Mouse (Mus musculus) lung, postnatal 25 days (tissue): ENCODE data around the gene Epb41l3.
"Not testable (repeated sequence)": the region's sequence is repeated elsewhere in the genome, so short reads cannot be mapped to it uniquely, and the experiment has no call there.

Experiments
- DNase-seq: peaks from one replicate; pipeline ENCODE4 v3.0.0; 2022; ENCODE audit warnings: low spot score

The Epb41l3 gene

DNA sequence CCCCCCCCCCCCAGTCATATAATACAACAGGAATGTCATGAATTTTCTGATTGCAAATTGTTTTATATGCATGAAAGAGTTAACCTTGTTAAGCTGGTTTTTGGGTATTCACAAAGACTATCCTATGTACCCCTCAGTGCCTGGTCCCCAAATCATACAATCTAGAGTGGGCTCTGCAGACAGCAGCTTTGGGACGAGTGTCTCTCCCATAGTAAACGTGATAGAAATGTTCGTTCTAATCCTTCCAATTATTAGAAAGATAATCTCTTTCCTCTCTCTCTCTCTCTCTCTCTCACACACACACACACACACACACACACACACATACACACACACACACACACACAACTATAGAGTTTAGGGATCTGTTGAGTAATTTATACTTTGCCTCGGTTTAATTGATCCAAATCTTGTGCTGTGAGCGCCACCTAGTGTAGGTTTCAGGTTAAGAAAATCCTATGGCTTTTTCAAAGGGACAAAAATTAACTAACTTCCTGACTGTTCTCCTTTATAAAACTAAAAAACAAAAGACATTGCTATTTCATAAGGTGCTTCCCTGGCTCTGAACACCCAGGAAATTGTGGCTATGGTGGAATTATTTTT, 30.4 kb downstream of the Epb41l3 start:
- DNase-seq: peak; percentile 45

DNA sequence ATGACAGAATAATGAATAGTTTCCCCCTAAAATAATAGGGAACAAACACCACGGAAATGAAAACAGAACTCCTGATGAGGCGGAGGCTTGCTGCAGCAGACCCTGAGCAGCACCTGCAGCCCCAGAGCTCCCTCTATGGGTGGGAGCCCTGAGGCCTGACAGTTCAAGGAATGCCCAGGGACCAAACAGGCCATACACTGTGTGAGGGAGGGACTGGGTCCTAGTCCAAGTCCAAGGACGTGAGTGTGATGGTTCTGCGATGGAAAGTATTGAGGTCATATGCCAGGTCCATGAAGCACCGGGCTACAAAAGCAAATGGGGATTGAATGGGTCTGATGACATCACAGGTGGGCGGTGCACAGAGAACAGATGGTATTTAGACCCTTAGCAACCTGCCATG, 33.7 kb downstream of the Epb41l3 start:
- no peak for DNase-seq

DNA sequence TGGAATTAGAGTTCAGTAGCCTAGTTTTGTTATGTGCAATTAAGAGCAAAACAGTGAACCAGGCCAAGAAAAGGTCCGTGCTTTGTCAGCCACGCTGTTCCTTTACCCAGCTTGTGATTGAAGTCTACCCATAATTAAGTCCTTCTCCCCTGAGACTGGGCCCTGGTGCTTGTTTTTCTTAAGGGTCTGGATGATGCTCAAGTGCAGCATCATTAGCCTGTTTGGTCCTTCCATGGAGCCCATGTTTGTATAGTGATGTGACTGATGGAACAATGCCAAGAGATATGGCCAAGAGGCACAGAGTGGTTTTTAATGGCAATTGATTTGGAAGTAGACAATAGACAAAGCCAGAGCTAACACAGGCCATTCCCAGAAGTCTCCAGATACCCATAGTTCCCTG, 36.7 kb downstream of the Epb41l3 start:
- no peak for DNase-seq

DNA sequence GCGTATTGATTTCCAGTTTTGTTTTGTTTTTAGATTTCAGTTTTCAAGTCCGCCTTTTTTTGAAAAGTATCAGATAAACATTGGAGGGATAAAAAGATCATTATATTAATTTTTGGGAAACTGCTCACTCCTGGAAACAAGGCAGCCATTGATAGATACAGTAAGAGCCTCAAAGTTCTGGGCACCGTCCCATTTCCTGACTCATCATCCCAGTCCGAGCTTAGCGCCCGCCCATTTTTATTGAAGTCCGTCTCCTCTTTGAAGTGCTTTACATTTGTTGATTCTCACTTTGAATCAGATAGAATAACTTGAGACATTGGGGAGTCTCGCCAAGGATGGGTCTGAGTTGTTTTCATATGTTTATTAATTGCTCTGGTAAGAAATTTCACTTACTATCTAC, 43.7 kb downstream of the Epb41l3 start:
- DNase-seq: no peak

DNA sequence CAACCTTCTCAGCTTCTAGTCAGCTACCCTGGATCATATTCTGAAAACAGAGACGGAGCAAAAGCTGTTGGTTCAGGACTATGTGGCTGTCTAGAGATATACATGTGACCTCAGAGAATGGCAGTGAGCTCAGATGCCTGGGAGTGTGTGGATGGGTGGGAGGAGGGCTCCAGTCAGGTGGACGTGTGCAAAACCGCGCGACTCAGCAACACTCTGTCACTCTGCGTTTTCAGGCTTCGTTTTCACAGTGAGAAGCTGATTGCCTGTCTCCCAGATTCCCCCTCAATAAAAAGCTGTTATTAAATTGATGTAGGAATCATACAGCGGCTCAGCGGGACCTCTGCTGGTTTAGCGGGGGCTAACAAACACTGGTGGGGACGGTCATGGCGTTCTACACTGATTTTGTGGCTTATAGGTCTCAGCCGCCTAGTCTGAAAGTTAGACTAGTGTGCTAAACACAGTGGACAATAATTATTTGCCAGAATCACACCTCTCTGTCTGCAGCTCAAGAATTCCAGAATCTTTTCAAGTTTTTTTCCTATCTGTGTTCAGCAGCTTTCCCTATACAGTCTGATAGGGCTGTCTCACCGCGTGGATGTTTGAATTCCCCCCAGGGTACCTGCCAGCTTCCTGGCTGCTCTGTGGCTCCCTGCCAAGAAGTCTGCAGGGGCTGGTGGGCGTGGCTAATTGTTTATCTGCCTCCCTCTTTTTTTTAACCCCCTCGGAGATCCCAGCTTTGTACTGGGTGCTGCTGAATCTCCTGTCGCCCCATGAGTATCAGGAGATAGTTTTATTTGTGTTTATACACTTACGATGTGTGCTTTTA, 45.3 kb downstream of the Epb41l3 start:
- DNase-seq: no peak

DNA sequence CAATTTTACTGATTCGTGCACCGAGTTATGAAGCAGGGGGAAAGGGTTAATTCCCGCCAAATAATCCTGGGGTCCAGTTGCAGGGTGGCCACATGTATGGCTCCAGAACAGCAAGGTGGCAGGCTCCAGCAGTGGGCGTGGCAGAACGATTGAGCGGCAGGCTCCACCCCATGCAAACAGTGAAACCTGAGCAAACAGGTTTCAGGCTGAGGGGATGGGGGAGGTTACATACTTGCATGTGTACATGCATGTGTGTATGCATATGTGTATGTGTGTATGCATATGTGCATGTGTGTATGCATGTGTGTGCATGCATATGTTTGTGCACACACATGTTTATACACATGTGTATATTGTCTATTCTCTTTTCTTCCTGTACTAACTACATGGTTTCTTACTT, 46.9 kb downstream of the Epb41l3 start:
- DNase-seq: not testable (repeated sequence)

DNA sequence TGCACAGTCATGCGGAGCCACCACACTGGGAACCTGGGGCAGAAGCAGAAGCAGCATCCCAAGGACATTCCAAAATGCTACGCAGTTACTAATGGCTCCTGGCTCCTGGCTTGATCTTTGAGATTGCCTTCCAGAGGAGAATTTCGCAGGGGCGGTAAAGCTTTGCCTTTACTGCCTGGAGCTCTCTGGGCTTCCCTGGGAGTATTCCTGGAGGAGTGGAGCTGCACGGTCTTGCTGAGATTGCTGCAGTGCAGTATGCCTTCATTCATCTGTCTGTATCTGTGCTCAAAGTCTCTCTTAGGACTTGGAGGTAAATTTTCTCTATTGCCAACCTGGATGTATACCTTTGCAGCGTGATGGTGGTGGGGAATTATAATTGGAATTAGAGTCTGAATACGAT, 52.0 kb downstream of the Epb41l3 start:
- DNase-seq: no peak

DNA sequence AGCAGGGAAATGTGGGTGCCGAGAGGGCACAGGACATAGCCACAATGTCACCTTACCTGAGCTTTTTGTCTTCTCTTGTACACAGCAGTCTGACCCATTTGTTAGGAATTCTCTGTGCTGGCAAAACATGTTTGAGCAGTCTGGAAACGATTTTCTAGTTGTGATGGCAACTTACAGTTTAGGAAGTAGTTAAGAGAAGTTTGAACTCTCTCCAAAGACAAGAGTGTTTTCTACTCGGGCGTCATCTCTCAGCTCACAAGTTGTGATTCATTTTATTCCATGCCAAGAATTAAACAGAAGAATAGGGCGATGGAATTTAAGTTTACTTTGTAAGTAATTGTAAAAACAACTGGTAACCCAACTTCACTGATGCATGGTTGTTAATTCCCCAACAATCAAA, 52.5 kb downstream of the Epb41l3 start:
- no peak for DNase-seq

DNA sequence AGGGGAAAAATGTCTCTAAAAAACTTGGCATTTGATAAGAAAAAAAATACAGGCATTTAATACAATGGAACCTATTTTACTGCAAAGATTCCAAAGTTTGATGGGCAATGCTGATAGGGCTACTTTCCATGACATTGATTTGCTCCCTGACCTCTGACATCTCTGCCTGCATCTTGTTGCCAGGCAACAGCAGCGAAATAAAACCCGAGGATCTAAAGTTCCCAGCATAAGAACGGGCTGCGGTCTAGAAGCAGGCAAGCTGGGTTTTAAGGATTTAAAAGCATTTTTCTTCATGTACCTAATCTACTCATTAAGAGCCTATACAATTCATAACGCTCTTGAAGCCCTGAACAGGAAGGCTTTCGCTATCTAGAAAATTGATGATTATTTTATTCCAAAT, 54.0 kb downstream of the Epb41l3 start:
- DNase-seq: no peak

DNA sequence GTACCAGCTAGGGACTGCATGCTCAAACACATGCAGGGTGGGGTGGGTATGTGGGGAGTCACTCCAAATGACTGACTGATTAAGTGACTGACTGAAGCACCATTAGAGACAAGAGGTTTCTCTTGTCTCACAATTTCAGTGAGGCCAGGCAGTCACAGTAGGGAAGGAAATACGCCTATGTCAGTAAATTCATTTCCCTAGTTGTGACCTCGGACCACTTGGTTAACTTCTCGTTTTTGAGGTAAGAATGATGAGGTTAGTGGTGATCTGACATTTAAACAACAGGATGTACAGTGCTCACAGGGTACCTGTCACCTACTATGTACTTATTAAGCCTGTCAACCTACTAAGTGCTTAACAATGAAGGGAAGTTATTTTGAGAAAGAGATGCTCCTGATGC, 67.5 kb downstream of the Epb41l3 start:
- no peak for DNase-seq

DNA sequence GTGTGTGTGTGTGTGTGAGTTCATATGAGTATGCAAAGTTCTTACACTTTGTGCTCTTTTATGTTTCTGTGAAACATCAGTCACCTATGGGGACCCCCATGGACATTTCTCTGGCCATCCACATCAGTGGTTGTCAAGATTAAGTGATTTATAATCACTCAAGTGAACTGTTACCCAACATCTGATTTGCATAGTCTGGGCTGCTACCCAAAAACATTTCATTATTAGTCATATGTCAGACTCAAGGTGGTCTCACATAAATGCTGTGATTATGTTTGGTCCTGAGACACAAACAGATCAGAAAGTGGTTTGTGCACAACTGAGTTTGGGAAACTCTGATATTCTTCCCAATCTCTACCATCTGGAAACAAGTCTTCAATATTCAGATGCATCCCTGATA, 75.3 kb downstream of the Epb41l3 start:
- DNase-seq: no peak

DNA sequence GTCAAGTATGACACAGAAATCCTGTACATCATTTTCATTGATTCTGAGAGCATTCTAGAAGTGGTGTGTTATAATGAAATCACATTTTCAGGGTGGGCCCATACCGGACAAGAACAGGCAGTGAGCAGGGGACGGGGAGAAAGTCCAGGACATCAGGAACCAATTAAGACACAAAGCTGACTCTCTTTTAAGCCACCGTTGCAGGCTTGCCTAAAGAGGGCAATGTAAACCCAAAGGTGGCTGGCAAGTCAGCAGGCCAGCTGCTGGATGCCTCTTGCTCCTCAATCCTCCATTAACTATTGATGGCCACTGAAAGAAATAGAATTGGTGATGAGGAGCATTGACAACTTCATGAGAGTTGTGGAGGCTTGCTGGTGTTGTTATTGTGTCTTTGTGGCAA, 75.8 kb downstream of the Epb41l3 start:
- DNase-seq: no peak

DNA sequence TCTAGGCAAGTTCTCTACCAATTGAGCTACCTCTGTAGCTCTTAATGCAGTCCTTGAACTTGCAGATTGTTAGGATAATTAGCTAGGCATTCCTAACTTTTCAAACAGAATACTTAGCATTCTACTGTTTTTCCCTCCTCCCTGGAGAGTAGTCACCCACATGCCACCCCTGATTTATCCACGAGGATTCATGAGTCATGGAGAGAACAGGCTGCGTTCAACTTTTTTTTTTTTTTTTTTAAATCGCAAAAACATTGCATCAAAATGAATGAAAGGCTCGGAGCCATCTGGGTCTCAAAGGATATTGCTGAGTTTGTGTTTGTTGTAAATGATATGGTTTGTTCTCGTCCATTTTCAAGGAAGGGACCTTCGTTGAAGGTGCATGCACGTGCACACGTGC, 79.6 kb downstream of the Epb41l3 start:
- DNase-seq: no peak

DNA sequence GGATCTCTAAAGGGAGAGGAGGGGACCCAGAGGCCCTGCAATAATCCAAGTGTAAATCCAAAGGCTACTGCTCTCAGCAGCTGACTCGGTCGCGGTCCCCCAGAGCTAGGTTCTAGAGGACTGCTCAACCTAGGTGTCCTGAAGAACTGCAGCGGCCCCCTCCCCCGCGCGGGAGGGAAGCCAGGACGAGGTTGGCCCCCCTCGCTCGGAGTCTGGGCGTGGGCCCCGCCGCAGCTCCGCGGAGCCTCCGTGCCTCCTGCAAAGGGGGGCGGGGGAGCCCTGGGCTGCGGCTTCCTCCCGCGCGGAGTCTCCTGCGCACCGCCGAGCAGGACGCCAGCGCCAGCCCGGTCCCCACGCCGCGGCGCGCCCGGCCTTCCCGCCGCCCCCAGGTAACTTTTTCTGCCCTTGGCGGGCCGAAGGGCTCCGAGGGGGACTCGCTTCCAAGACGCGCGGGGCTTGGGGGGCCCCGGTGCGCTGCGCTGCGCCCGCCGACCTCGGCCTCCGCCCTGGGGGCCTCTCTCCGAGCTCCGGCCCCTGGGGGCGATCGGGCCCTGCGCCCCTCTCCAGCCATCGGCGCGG, 81.1 kb downstream of the Epb41l3 start:
- DNase-seq: peak; percentile 10

DNA sequence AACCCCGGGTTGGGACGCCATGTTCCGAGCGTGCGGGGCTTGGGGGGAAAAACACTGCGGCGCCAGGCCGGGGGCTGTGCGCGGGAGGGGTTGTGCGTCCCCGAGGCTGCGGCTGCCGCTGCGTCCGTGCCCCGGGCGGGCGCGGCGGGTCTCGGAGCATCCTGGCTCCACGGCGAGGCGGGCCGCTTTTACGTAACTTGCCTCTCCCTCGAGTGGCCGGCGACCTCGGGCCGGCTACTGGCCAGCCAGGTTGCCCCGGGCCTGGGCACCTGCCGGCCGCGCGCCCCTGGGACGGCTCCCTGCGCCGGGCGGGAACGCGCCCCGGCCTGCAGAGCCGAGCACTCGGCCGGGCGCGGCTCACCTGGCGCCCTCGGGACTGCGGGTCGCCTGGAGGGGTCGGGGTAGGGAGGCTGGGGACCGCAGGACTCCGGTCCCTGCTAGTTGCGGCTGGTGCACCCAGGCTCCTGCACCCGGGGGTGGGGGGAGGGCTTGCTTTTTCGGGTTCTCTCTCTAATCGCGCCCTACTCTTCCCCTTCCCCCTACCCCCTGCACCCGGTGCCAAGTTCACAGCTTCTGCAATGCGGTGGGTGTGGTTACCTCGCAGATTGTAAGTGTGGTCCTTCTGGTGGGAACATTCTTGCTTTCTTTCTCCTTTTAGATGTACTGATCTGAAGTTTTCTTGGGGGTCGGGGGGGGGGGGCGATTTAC, 81.8 kb downstream of the Epb41l3 start:
- no peak for DNase-seq

DNA sequence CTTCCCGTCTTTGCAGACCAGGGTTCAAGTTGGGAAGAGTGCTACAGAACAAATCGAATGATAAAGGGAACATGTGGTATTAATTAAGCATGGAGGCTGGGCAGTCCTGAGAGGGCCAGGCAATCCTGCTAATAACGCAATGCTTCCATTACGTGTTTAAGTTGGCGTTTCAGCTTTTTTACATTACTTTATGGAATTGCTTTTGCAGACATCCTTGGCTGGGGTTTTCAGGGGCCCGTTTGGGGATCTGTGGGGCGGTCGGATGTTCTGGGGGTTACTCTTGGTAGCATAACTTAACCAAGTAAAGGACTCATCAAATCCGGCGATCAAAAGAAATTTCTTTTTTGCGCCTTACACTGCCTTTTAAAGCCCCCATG, 82.3 kb downstream of the Epb41l3 start:
- no peak for DNase-seq

DNA sequence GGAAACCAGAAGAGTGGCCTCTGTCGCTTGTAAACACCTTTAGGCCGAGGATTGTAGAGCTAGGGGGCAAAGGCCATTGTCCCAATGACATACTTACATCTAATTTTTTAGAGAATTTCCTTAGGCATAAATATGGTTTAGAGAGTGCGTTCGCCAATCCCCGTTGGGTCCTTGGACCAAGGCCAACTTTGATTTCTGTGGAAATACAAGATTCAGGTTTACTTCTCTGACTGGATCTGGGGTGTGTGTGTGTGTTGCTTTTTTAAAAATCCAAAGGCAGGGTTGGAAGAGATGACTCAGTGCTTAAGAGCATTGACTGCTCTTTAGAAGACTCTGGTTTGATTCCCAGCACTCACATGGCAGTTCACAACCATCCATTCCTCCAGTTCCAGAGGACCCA, 83.2 kb downstream of the Epb41l3 start:
- DNase-seq: no peak

DNA sequence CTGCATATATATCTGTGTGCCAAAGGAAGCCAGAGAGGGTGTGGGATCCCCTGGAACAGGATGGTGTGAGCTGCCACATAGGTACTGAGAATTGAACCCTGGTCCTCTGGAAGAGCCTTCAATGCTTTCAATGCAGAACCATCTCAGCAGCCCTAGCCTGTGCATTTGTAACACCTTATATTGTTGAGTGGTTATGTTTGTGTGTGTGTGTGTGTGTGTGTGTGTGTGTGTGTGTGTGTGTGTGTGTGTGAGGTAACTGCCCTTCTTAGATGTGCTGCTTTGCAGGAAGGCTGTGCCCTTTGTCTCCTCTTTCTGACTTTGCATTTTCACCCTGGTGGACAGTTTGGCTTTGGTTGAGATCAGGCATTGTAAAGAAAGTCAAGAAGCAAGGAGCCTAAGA, 87.2 kb downstream of the Epb41l3 start:
- no peak for DNase-seq

DNA sequence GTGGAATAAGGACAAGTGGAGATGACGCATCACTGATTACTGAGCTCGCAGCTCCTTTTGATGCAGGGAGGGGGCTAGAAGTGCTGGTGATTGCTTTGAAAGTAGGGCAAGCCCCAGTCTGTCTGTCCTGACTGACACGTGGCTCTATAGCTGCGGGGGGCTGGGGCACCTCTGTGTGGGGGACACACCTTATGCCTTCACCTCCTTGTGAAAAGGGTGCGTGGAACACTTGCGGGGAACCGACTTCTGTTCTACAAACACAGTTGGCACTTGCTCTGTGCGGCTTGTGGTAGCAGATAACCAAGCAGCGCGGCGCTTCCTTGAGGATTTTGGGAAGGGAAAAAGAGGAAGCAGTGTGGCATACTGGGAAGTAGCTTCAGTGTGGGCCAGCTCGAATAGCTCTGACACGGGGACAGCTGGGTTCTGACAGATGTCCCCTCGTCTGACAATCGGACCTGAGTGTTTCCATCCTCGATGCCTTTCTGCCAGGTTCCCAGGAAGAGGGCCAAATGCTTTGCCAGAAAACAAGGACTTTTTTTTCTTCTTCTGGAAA, 101.5 kb downstream of the Epb41l3 start:
- no peak for DNase-seq

DNA sequence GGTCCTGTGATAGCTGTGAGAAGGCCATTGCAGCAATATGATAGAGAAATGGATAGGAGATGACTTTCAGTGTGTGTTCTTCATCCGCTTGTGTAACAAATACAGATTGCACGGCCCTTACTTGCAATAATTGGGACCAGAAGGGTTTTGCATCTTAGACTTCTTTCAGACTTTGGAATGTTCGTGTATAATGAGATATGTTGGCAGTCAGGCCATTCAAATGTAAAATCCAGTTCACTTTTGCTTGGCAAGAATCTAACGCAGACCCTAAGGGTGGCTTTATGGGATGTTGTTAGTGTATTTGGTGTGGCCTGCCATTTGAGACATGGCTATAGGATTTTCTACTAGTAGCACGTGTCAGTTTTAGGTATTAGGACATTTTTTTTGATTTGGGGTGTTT, 102.5 kb downstream of the Epb41l3 start:
- DNase-seq: no peak

DNA sequence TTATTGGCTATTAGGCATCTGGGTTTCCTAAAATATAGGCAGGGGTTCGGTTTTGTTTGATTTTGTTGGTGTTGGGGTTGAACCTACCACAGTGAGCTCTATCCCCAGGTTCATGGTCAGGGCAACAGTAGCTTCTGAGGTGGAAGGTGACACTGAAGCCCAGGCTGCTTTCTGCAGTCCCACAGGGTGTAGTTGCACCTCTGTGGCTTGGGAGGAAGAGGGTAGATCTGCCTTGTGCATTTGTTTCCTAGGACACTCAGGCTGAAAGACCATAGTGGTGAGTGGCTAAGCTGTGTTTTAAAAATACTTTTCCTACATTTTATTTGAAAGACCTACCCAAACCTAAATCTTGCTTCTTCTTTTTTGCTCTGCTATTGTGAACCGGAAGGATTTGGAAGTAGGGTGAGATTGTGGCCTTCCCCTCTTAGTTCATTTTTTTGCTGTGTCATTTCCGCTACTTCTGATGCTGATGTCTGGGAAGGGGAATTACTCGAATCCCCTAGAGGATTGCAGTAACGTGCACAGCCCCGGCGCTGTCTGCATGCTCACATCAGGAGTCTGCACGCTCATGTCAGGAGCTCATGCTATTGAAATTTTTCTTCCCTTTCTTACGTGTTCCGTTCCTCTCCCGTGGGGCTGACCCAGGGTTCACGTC, 105.5 kb downstream of the Epb41l3 start:
- peak; percentile 21 for DNase-seq
